Mouse (Mus musculus) CD4-positive naive resting alpha-beta T cell, adult 76 days (primary cell): ENCODE data around the gene 4833439L19Rik. TPM values are rescaled to one million over a fixed set of nuclear protein-coding genes. Genes with fewer than 3 reads are reported as not detected.

Experiments used
- total RNA-seq: library from RNA; stranded (reverse); gene quantifications from one replicate; pipeline ENCODE4 v1.2.4, GENCODE M21; 2023

The 4833439L19Rik gene
- total RNA-seq, result 31.2 TPM

DNA sequence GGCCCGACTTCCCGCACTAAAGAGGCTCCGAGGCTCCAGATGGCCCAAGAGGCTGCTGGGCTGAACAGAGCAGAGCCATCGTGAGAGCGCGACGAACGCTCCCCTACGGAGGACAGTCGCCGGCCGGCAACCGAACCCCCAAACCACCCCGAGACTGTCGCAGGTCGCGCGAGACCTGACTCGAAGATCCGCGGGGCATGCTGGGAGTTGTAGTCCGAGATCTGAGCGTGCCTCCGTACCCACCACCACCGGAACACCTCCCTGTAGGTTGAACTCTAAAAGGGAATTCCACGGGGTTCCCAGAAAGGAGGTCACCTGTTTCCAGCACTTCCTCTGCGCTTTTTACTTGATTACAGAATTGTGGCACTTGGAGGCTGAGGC lies at the start of gene 4833439L19Rik:
Gene 4833439L19Rik (minus strand): TSS at position 235 of the 381 bp plus-strand sequence.

DNA sequence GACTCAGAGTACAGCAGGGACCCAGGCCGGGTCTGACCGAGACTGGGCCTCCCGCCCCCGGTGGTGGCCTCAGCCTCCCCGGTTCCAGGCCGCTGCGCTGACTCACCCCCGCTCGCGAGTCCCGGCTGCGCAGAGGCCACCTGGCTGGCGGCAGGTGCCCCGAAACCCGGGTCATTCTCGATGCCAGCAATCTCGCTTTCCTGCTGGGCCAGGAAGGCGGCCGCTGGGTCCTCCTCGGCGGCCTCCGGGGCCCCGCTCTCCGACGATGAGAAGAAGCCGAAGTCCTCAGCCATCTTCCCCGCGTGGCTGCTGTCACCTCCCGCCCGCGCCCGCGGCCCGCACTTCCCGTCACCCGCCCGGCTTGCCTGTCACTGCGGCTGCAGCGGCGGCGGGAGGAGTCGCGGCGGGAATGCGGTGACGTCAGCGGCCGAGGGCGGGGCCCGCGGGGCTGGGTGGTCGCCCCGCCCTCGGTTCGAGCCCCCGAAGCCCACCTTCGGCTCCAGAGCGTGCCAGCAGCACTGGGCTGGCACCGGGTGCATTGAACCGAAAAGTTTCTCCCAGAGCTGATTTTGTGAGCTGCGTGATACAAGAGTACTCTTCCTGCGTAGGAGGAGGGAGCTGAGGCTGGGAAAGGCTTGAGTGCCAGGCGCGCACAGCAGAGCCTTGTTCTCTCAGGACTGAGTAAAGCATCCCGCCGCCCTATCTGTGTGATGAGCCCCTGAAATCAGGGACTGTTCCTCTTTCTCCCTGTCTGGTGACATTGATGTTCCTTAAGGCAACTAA lies 45.9 kb upstream of the 4833439L19Rik start, which contains the start of gene Cltb:
Gene Cltb (minus strand): TSS at position 373 of the 783 bp plus-strand sequence.

DNA sequence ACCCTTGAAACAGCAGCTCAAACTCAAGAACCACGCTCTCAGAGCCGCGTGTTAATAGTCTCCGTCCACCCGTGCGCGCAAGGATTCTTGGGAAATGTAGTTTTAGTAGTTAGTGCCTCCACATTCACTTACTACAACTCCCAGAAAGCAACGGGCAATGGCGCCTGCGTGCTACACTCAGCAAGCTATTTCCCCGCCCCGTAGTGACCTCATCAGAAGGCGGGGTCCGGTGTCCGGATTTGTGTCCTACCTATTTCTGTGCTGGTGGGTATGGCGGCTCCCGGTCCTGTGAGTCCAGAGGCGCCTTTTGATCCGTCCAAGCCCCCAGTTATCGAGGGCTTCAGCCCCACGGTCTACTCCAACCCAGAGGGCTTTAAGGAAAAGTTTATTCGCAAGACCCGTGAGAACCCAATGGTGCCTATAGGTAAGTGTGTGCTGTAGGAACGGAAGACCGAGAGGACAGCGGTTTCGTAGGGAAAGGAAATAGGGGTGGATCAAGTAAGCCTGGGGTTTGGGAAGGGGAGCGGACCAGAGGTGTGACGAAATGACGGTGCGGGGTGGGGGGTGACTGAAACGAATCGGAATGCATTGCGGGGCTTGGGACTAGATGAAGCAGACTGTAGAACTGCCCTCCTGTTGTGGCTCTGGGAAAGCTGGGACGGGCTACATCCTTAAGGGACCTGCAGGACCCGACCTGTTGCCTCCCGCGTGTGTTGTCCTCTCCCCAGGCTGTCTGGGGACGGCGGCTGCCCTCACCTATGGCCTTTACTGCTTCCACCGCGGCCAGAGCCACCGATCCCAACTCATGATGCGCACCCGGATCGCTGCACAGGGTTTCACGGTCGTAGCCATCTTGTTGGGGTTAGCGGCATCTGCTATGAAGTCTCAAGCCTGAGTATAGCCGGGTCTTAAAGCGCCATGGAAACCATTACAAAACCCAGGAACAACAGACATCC lies 25.0 kb upstream of the 4833439L19Rik start, which contains the start of the genes Nop16 and Higd2a:
Gene Nop16 (minus strand): TSS at position 95 of the 956 bp plus-strand sequence.
Gene Higd2a (plus strand): TSS at position 212 of the 956 bp plus-strand sequence.

DNA sequence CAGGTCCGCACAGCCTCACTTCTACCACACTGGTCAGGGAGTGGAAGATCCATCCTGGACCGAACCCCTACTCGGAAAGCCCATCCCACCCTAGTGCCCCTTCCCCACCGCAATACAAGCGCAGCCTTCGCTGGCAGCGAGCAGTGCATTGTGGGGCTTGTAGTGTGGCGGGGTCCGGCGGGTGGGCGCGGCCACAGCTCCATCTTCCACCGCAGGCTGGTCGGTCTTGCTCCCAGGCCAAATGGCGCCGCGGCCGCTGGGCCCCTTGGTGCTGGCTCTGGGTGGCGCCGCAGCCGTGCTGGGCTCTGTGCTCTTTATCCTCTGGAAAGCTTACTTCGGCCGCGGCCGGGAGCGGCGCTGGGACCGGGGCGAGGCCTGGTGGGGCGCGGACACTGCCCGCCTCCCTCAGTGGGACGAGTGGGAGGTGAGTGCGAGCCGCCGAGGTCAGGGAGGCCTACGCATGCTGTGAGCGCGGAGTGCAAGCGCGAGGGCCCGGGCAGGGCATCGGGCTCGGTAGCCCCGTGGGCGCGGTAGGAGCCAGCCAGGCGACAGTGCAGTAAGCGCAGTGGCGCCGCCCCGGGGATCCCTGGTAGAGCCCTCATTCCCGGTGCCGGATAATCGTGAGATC lies 9.7 kb upstream of the 4833439L19Rik start, which contains the start of gene Arl10:
Gene Arl10 (plus strand): TSS at position 162 of the 628 bp plus-strand sequence.

DNA sequence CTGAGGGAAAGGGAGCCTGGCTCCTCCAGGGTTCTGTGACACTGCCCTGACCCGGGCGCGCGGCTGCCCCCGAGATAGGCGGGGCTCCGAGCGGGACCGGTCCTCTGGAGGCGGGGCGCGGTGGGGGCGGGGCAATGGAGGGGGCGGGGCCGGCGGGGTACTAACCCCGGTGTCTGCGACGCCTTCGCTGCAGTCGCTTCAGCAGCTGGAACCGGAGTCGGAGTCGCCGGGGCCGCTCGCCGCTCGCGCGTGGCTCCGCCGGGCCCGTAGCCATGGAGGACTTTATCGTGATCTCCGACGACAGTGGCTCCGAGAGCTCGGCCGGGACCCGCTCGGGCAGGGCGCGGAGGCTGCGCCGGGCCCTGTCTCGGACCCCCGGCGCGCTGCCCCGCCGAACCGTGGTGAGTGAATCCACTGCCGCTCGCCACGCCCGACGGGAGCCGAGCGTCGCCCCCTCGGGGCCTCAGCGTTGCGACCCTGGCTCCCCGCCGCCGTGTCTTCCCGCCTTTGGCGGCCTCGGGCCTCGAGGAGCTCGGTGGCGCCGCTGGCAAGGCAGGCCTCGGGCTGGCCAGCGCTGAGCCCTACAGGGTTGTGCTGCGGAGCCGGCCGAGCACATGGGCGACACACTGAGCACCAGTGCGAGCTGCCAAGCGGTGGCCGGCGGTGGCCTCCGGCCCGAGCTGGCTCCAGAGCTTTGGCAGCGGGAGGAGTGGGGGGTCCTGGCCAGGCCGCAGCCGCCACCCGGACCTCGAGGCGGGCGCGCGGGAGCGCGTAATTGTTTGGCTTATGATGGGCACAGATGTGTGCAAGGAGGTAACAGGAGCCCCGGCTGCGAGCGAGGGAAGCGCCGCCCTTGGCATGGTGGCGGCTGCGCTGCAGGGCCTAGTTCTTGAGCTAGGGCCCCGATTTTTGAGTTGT lies 61.4 kb downstream of the 4833439L19Rik start, which contains the start of gene Simc1:
Gene Simc1 (plus strand): TSS at position 176 of the 918 bp plus-strand sequence.

Other genes with a start within 250 kb of the 4833439L19Rik start
- 0.64 TPM for gene Cplx2, start 194.1 kb downstream of the 4833439L19Rik start, total RNA-seq
- 28.2 TPM for gene Thoc3, start 96.6 kb downstream of the 4833439L19Rik start, total RNA-seq
- gene Simc1, start 61.7 kb downstream of the 4833439L19Rik start, total RNA-seq, result 45.0 TPM
- gene Arl10, start 9.6 kb upstream of the 4833439L19Rik start, total RNA-seq, result 3.0 TPM
- 11.6 TPM for gene Nop16, start 24.7 kb upstream of the 4833439L19Rik start, total RNA-seq
- 78.3 TPM for gene Higd2a, start 24.8 kb upstream of the 4833439L19Rik start, total RNA-seq
- gene Cltb, start 45.9 kb upstream of the 4833439L19Rik start, total RNA-seq, result 40.4 TPM
- 54.7 TPM for gene Faf2, start 56.3 kb upstream of the 4833439L19Rik start, total RNA-seq
- 228 TPM for gene Rnf44, start 128.5 kb upstream of the 4833439L19Rik start, total RNA-seq
- not detected for gene Cdhr2, start 136.0 kb upstream of the 4833439L19Rik start, total RNA-seq
- not detected for gene Gprin1, start 184.4 kb upstream of the 4833439L19Rik start, total RNA-seq
- gene Sncb, start 201.2 kb upstream of the 4833439L19Rik start, total RNA-seq, result not detected
- not detected for gene Eif4e1b, start 218.6 kb upstream of the 4833439L19Rik start, total RNA-seq
- 1.5 TPM for gene Tspan17, start 223.9 kb upstream of the 4833439L19Rik start, total RNA-seq